In the genomic region with DNA sequence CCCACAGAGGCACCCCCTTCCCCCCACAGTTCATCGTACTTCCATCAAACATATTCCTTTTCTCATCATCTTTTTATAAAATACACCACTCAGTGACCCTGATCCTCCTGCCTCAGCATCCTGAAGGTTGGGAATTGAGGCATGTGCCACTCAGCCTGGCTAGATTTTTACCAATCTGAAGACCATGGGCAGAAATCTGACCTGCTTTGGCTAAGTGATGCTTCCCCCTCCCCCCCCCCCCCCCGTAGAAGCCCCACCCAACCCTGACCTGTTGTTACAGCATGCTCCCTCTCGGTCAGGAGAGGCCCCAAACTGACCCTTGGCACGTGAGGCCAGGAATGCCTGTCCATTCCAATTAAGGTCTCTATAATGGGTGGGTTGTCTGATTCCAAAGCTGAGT, we compare ENCODE assay signal across 17 mouse cellular contexts. TPM values are rescaled to one million over a fixed set of nuclear protein-coding genes. Genes with fewer than 3 reads are reported as not detected.
"Had no signal": no experiment of that assay in that cellular context is flagged by ENCODE, and none has a peak within 500 bp of the region (broad histone marks: within the 10 kb centered on the region; RNA-seq: fewer than 3 reads in every experiment).

Platr17 (plus strand) TSS at position 301 of the 400 bp plus-strand sequence.

RNA-seq across cellular contexts. Expression of gene Platr17, which starts in this region (rescaled TPM):
- total RNA-seq: gastrocnemius, adult 18-20 months; gastrocnemius, adult 8-10 months; gastrocnemius, postnatal 14 days; gastrocnemius, postnatal 36 days; heart, adult 2 months; heart, postnatal 14 days; heart, postnatal 36 days; hindbrain, postnatal 0 days; layer of hippocampus, postnatal 36 days; left cerebral cortex, postnatal 4 days; liver, adult 2 months had no signal
- polyA plus RNA-seq: gonadal fat pad, adult 2 months; heart, adult 2 months; heart, embryonic 11.5 days; heart, embryonic 15.5 days; heart, postnatal 0 days; intestine, embryonic 16.5 days; kidney, adult 2 months had no signal
